ENCODE assay signal across 9 mouse cellular contexts in genomic region chr2:31314007-31314465, GRCm38 (mm10). TPM values are rescaled to one million over a fixed set of nuclear protein-coding genes. Genes with fewer than 3 reads are reported as not detected.
DNase-seq lines count a peak whose midpoint lies in the region; ATAC-seq and TF ChIP-seq lines count a peak whose summit lies in the region.
"Had no signal": no experiment of that assay in that cellular context is flagged by ENCODE, and none has a peak within 500 bp of the region (broad histone marks: within the 10 kb centered on the region; RNA-seq: fewer than 3 reads in every experiment).

TSS of gene Hmcn2 (plus strand) at chr2:31314415.

- TF ChIP-seq CTCF in midbrain, postnatal 0 days (IDR thresholded peaks at IDR 0.05): no peak

- H3K36me3 ChIP-seq in kidney, embryonic 14.5 days (ENCODE audit: control insufficient read depth, insufficient read depth, low read length): no peaks in the 10 kb centered on the region
- H3K36me3 ChIP-seq in forebrain, embryonic 14.5 days (ENCODE audit: control insufficient read depth, insufficient read depth, low read length): no peaks in the 10 kb centered on the region
- no peaks in the 10 kb centered on the region for H3K36me3 ChIP-seq in hindbrain, embryonic 11.5 days (ENCODE audit: control insufficient read depth, insufficient read depth, low read length)
- no peaks in the 10 kb centered on the region for H3K36me3 ChIP-seq in midbrain, postnatal 0 days (ENCODE audit: insufficient read depth, low read length)

- no peak within 1 kb of the TSS for H3K9ac ChIP-seq in kidney, embryonic 14.5 days (ENCODE audit: low read depth, low read length)
- no peak within 1 kb of the TSS for H3K9ac ChIP-seq in forebrain, embryonic 14.5 days (ENCODE audit: low read length)
- no peak within 1 kb of the TSS for H3K9ac ChIP-seq in hindbrain, embryonic 11.5 days (ENCODE audit: low read depth, low read length)
- H3K9ac ChIP-seq in midbrain, postnatal 0 days (replicated peaks; ENCODE audit: low read length, poor library complexity, severe bottlenecking): peak within 1 kb of the TSS; percentile 29; the same call in 1 of the 2 replicates

- peaks cover 59% of the 10 kb centered on the region for H3K27me3 ChIP-seq in kidney, embryonic 14.5 days (ENCODE audit: control insufficient read depth, insufficient read depth, low read length)
- peaks cover 51% of the 10 kb centered on the region for H3K27me3 ChIP-seq in forebrain, embryonic 14.5 days (replicated peaks; ENCODE audit: control insufficient read depth, insufficient read depth, low read length)
- peaks cover 46% of the 10 kb centered on the region for H3K27me3 ChIP-seq in hindbrain, embryonic 11.5 days (ENCODE audit: control insufficient read depth, insufficient read depth, low read length)
- peaks cover 46% of the 10 kb centered on the region for H3K27me3 ChIP-seq in midbrain, postnatal 0 days (ENCODE audit: insufficient read depth, low read length)

- peaks cover 4% of the 10 kb centered on the region for H3K4me1 ChIP-seq in kidney, embryonic 14.5 days (ENCODE audit: control insufficient read depth, insufficient read depth, low read length)
- H3K4me1 ChIP-seq in forebrain, embryonic 14.5 days (ENCODE audit: control insufficient read depth, insufficient read depth, low read length): no peaks in the 10 kb centered on the region
- peaks cover 4% of the 10 kb centered on the region; the same call in 1 of the 2 replicates for H3K4me1 ChIP-seq in hindbrain, embryonic 11.5 days (replicated peaks; ENCODE audit: control insufficient read depth, insufficient read depth, low read length)
- peaks cover 5% of the 10 kb centered on the region; the same call in 1 of the 2 replicates for H3K4me1 ChIP-seq in midbrain, postnatal 0 days (ENCODE audit: insufficient read depth, low read length)

- H3K4me2 ChIP-seq in kidney, embryonic 14.5 days (replicated peaks; ENCODE audit: low read depth, low read length): peak within 1 kb of the TSS; percentile 38
- H3K4me2 ChIP-seq in forebrain, embryonic 14.5 days (ENCODE audit: low read length): peak within 1 kb of the TSS; percentile 23; the same call in 1 of the 2 replicates
- H3K4me2 ChIP-seq in hindbrain, embryonic 11.5 days (replicated peaks; ENCODE audit: low read depth, low read length): peak within 1 kb of the TSS; percentile 19; the same call in 1 of the 2 replicates
- H3K4me2 ChIP-seq in midbrain, postnatal 0 days (ENCODE audit: low read depth, low read length, poor library complexity, severe bottlenecking): peak within 1 kb of the TSS; percentile 51

- no peaks in the 10 kb centered on the region for H3K9me3 ChIP-seq in kidney, embryonic 14.5 days (ENCODE audit: control insufficient read depth, low read length)
- no peaks in the 10 kb centered on the region for H3K9me3 ChIP-seq in forebrain, embryonic 14.5 days (replicated peaks; ENCODE audit: control insufficient read depth, low read length)
- H3K9me3 ChIP-seq in hindbrain, embryonic 11.5 days (ENCODE audit: control insufficient read depth, low read length): no peaks in the 10 kb centered on the region
- H3K9me3 ChIP-seq in midbrain, postnatal 0 days (ENCODE audit: low read length): no peaks in the 10 kb centered on the region

- peak within 1 kb of the TSS; percentile 25 for H3K4me3 ChIP-seq in kidney, embryonic 14.5 days (ENCODE audit: low read length)
- no peak within 1 kb of the TSS for H3K4me3 ChIP-seq in forebrain, embryonic 14.5 days (ENCODE audit: low read depth, low read length)
- H3K4me3 ChIP-seq in hindbrain, embryonic 11.5 days (ENCODE audit: low read depth, low read length): 0 out of 2 replicates have a peak within 1 kb of the TSS, but pooled peaks have one; percentile 10
- peak within 1 kb of the TSS; percentile 22 for H3K4me3 ChIP-seq in midbrain, postnatal 0 days (ENCODE audit: low read depth, low read length)

- no peak for ATAC-seq in kidney, embryonic 14.5 days (ENCODE audit: low FRiP score, low TSS enrichment)
- ATAC-seq in forebrain, embryonic 14.5 days: no peak
- no peak for ATAC-seq in hindbrain, embryonic 11.5 days (ENCODE audit: low FRiP score)
- no peak for ATAC-seq in midbrain, postnatal 0 days (ENCODE audit: low FRiP score)
- ATAC-seq: inflammation-experienced regulatory T-cells, adult 6 months had no signal

- no peak within 1 kb of the TSS for H3K27ac ChIP-seq in kidney, embryonic 14.5 days (ENCODE audit: low read depth, low read length)
- H3K27ac ChIP-seq in forebrain, embryonic 14.5 days (ENCODE audit: low read depth, low read length): no peak within 1 kb of the TSS
- no peak within 1 kb of the TSS for H3K27ac ChIP-seq in hindbrain, embryonic 11.5 days (ENCODE audit: low read depth, low read length)
- H3K27ac ChIP-seq in midbrain, postnatal 0 days (ENCODE audit: low read depth, low read length): no peak within 1 kb of the TSS

- under 1% methylated on average over 31 of the region's 33 CpGs for WGBS in kidney, embryonic 14.5 days
- 3% methylated on average over 28 of the region's 33 CpGs for WGBS in forebrain, embryonic 14.5 days
- WGBS in hindbrain, embryonic 11.5 days: 2% methylated on average over 32 of the region's 33 CpGs
- 3% methylated on average over 28 of the region's 33 CpGs for WGBS in midbrain, postnatal 0 days

- DNase-seq in kidney, postnatal 25 days: no peak
- DNase-seq in forebrain, embryonic 14.5 days (ENCODE audit: low spot score): no peak
- no peak for DNase-seq in hindbrain, embryonic 11.5 days (ENCODE audit: low spot score)
- no peak for DNase-seq in midbrain, postnatal 0 days (ENCODE audit: low spot score)
- no peak for DNase-seq in retina, embryonic 14.5 days (ENCODE audit: low spot score)
- no peak for DNase-seq in right cerebral cortex, postnatal 4 days
- DNase-seq in urinary bladder, postnatal 4 days (ENCODE audit: low spot score in 2 of 2): no peak

RNA-seq across cellular contexts. Expression of gene Hmcn2, which starts in this region (rescaled TPM):
- 0.10 TPM in 1 of 2 replicates, not detected in the other for polyA plus RNA-seq in kidney, embryonic 14.5 days (2014; fragmentation: Nextera tagmentation; extraction: Ambion mirVana)
- polyA plus RNA-seq in forebrain, embryonic 14.5 days (2014; fragmentation: Nextera tagmentation; extraction: Ambion mirVana): 0.17 and 0.27 TPM in 2 replicates
- polyA plus RNA-seq in hindbrain, embryonic 11.5 days (2014; fragmentation: Nextera tagmentation; extraction: Ambion mirVana): 0.08 TPM in 1 of 2 replicates, not detected in the other
- 0.60 and 1.5 TPM in 2 replicates for total RNA-seq in midbrain, postnatal 0 days (2014; rRNA removed)
- polyA plus RNA-seq in midbrain, postnatal 0 days (2015; fragmentation: Nextera tagmentation; extraction: Ambion mirVana): 0.29 and 0.37 TPM in 2 replicates
